Mouse (Mus musculus) stomach, embryonic 16.5 days (tissue): ENCODE data around the gene Vmn2r83. TPM values are rescaled to one million over a fixed set of nuclear protein-coding genes. Genes with fewer than 3 reads are reported as not detected.
"Not testable (repeated sequence)": the region's sequence is repeated elsewhere in the genome, so short reads cannot be mapped to it uniquely, and the experiment has no call there.

Experiments
- ATAC-seq: fragments of 200-750 bp; cut with Nextera tagmentation; 2 replicates; pipeline ENCODE4 v1.8.0; 2017; ENCODE audit warnings: moderate number of reproducible peaks, moderate TSS enrichment; ENCODE audit not compliant: insufficient read depth, low FRiP score
- H3K27ac ChIP-seq: fragments of 300-500 bp; sonication (generic); 2 replicates; pipeline ENCODE4 v1.5.1; 2014; ENCODE audit warnings: low read length
- H3K27me3 ChIP-seq: fragments of 300-500 bp; sonication (generic); 2 replicates; pipeline ENCODE4 v1.6.1; 2014; ENCODE audit warnings: low read length, control low read depth, mixed read lengths; ENCODE audit not compliant: control insufficient read depth, insufficient read depth
- H3K36me3 ChIP-seq: fragments of 300-500 bp; sonication (generic); 2 replicates; pipeline ENCODE4 v1.6.1; 2014; ENCODE audit warnings: low read length; ENCODE audit not compliant: control insufficient read depth, insufficient read depth
- H3K4me1 ChIP-seq: fragments of 300-500 bp; sonication (generic); 2 replicates; pipeline ENCODE4 v1.6.1; 2014; ENCODE audit warnings: low read length, control low read depth, mixed read lengths; ENCODE audit not compliant: control insufficient read depth, insufficient read depth
- H3K4me2 ChIP-seq: fragments of 300-500 bp; sonication (generic); 2 replicates; pipeline ENCODE4 v1.6.1; 2014; ENCODE audit warnings: low read depth, low read length, mixed read lengths
- H3K4me3 ChIP-seq: fragments of 300-500 bp; sonication (generic); replicated peaks from 2 replicates; pipeline ENCODE4 v1.5.1; 2014; ENCODE audit warnings: mild to moderate bottlenecking, low read length
- H3K9ac ChIP-seq: fragments of 300-500 bp; sonication (generic); 2 replicates; pipeline ENCODE4 v1.6.1; 2014; ENCODE audit warnings: low read length
- H3K9me3 ChIP-seq: fragments of 300-500 bp; sonication (generic); replicated peaks from 2 replicates; pipeline ENCODE4 v1.6.1; 2016; ENCODE audit warnings: low read length, control low read depth; ENCODE audit not compliant: control insufficient read depth
- WGBS: fragments of 180-500 bp; shearing (Covaris S2); extraction: QIAGEN DNeasy Blood & Tissue Kit; methylation state at CpG from one replicate; pipeline ENCODE4 v1.1.7; 2014; 5-methylcytosine and 5-hydroxymethylcytosine counted together
- polyA plus RNA-seq: library from polyadenylated mRNA; unstranded; fragments of >200 nt; fragmentation: Nextera tagmentation; extraction: Ambion mirVana; gene quantifications from 2 replicates; pipeline ENCODE4 v1.2.1, GENCODE M21; 2015

Gene Vmn2r83
- not detected in 2 replicates for polyA plus RNA-seq

- no peaks in the 10 kb centered on the region for H3K27me3 ChIP-seq
- H3K36me3 ChIP-seq = no peaks in the 10 kb centered on the region
- H3K27ac ChIP-seq = no peak within 1 kb of the TSS
- no peak within 1 kb of the TSS for H3K4me2 ChIP-seq
- ATAC-seq = no peak
- H3K4me1 ChIP-seq = no peaks in the 10 kb centered on the region
- H3K4me3 ChIP-seq = no peak within 1 kb of the TSS
- no peak within 1 kb of the TSS for H3K9ac ChIP-seq
- no peaks in the 10 kb centered on the region for H3K9me3 ChIP-seq
These were observed at the start of gene Vmn2r83 for GRCm38 (mm10) chr10:79468431-79468830. Gene Vmn2r83 (plus strand): TSS chr10:79468731.

- H3K9me3 ChIP-seq, H3K9ac ChIP-seq, H3K36me3 ChIP-seq, H3K4me1 ChIP-seq, H3K4me3 ChIP-seq, H3K27ac ChIP-seq, H3K4me2 ChIP-seq, ATAC-seq, H3K27me3 ChIP-seq: not testable (repeated sequence)
- WGBS = 88% methylated on average over 23 of the region's 23 CpGs
These were observed 33.2 kb upstream of the Vmn2r83 start for GRCm38 (mm10) chr10:79435141-79435820.

- WGBS = 65% methylated on average over 3 of the region's 3 CpGs
- no peak overlapping the region for H3K27ac ChIP-seq
- H3K4me3 ChIP-seq = no peak overlapping the region
- H3K9ac ChIP-seq = no peak overlapping the region
- no peak overlapping the region for H3K4me2 ChIP-seq
- no peaks in the 10 kb centered on the region for H3K9me3 ChIP-seq
- H3K27me3 ChIP-seq = no peaks in the 10 kb centered on the region
- no peaks in the 10 kb centered on the region for H3K36me3 ChIP-seq
- ATAC-seq = no peak
- no peaks in the 10 kb centered on the region for H3K4me1 ChIP-seq
These were observed 27.4 kb downstream of the Vmn2r83 start for GRCm38 (mm10) chr10:79495886-79496285.

GRCm38 (mm10) chr10:79496701-79497288 is 28.3 kb downstream of the Vmn2r83 start:
- Histone ChIP-seq H3K9ac (no peak overlapping the region), H3K4me3 (no peak overlapping the region), H3K27me3 (no peaks in the 10 kb centered on the region), H3K9me3 (no peaks in the 10 kb centered on the region), H3K36me3 (no peaks in the 10 kb centered on the region), H3K27ac (no peak overlapping the region), H3K4me1 (no peaks in the 10 kb centered on the region), H3K4me2 (no peak overlapping the region)
- no peak for ATAC-seq
- 29% methylated on average over 2 of the region's 2 CpGs for WGBS

DNA sequence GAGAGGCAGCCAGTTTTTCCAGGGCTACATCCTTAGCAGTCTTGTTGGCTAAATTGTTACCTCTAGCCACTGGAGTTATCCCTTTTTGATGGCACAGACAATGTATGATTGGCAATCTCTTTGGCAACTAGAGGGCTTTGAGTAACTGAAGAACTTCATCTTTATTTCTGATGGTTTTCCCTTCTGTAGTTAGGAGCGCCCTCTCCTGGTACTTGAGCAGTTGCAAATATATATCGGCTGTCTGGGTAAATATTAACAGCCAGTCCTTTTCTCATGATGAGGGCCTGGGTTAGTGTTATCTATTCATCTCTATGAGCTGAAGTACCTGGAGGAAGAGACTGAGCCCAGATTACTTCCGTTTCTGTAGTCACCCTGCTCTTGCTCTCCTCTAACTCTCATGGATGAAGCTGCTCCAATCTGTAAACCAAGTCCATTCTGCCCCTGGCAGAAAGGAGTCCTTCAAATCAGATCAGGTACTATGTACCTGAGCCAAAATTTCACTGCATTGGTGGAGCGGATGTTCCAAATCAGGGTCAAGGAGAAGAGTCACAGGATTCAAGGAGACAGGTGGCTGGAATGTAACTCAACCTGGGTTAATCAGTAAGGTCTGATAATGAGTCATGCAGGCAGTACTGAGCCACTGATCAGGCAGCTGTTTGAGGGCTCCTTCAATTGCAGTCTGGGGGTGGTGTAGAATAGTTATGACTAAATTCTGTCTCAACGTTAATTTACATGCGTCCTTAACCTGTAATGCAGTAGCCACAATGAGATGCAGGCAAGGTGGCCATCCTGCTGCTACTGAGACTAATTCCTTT is 34.5 kb downstream of the Vmn2r83 start:
- Histone ChIP-seq H3K36me3 (no peaks in the 10 kb centered on the region), H3K9me3 (no peaks in the 10 kb centered on the region), H3K4me3 (no peak overlapping the region), H3K9ac (no peak overlapping the region), H3K4me1 (no peaks in the 10 kb centered on the region), H3K4me2 (no peak overlapping the region), H3K27ac (no peak overlapping the region), H3K27me3 (no peaks in the 10 kb centered on the region)
- WGBS = 60% methylated on average over 6 of the region's 6 CpGs
- ATAC-seq = no peak

DNA sequence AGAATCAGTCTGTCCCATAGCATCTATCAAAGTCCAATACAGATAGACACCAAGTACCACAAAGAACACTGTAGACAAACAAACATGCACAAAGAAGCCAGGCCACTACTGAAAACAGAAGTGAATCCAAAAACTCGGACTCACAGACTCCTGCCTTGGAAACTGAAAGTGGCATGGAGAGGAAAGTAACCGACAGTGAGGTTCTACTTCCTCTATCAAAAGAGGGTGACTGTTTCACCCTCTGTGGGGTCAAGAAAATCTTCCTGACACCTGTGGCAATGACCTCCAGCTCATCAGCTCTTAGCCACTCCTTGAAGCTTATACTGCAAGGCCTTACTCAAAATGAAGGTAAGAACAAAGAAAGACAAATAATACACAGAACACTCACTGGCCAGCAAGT is 38.2 kb downstream of the Vmn2r83 start:
- no peak for ATAC-seq
- Histone ChIP-seq H3K36me3 (no peaks in the 10 kb centered on the region), H3K4me1 (no peaks in the 10 kb centered on the region), H3K27ac (no peak overlapping the region), H3K9me3 (no peaks in the 10 kb centered on the region), H3K4me2 (no peak overlapping the region), H3K4me3 (no peak overlapping the region), H3K9ac (no peak overlapping the region), H3K27me3 (no peaks in the 10 kb centered on the region)
- 78% methylated on average over 2 of the region's 2 CpGs for WGBS

DNA sequence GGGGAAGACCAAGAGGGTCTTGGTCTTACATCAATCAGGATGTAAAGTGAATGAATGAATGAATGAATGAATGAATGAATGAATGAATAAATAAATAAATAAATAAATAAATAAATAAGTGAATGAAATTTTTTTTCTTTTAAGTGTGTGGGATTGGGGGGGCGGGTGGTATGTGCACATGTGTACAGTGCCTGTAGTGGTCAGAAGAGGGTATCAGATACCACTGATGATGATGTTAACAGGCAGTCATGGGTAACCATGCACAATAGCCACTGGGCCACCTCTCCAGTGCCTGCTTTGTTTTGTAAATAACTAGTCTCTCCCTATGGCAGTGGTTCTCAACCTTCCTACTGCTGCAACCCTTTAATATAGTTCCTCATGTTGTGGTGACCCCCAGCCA is 55.9 kb downstream of the Vmn2r83 start:
- H3K9me3 ChIP-seq = no peaks in the 10 kb centered on the region
- no peak for ATAC-seq
- no peak overlapping the region for H3K4me3 ChIP-seq
- no peak overlapping the region for H3K27ac ChIP-seq
- peaks cover 6% of the 10 kb centered on the region; the same call in 1 of the 2 replicates for H3K36me3 ChIP-seq
- 80% methylated on average over 1 of the region's 1 CpGs for WGBS
- no peaks in the 10 kb centered on the region for H3K27me3 ChIP-seq
- H3K4me2 ChIP-seq = no peak overlapping the region
- no peaks in the 10 kb centered on the region for H3K4me1 ChIP-seq
- no peak overlapping the region for H3K9ac ChIP-seq

- no peak overlapping the region for H3K9ac ChIP-seq
- no peak overlapping the region for H3K4me2 ChIP-seq
- WGBS = 88% methylated on average over 8 of the region's 8 CpGs
- no peak overlapping the region for H3K4me3 ChIP-seq
- peaks cover 6% of the 10 kb centered on the region; the same call in 1 of the 2 replicates for H3K36me3 ChIP-seq
- ATAC-seq = no peak
- H3K9me3 ChIP-seq = no peaks in the 10 kb centered on the region
- H3K27ac ChIP-seq = no peak overlapping the region
- H3K27me3 ChIP-seq = no peaks in the 10 kb centered on the region
- no peaks in the 10 kb centered on the region for H3K4me1 ChIP-seq
These were observed 57.2 kb downstream of the Vmn2r83 start for GRCm38 (mm10) chr10:79525456-79526325.
